Mouse (Mus musculus): ENCODE measurements around the gene Lclat1. TPM values are rescaled to one million over a fixed set of nuclear protein-coding genes. Genes with fewer than 3 reads are reported as not detected.

The Lclat1 gene
- total and polyA plus RNA-seq, 3 experiments, result 6.3 to 9.6 (median 7.0) TPM

- H3K79me2 ChIP-seq (replicated peaks; ENCODE audit: control insufficient read depth, extremely low read depth, insufficient read depth, poor library complexity, severe bottlenecking), result no peaks in the 10 kb centered on the region
- H3K27ac ChIP-seq (ENCODE audit: insufficient read depth, low read depth), result no peak overlapping the region
- in situ Hi-C loops (cut with MboI; ENCODE audit: low pct_ligation_motif_present, low pct_unique_long_range_greater_than_20kb, low sequenced_read_pairs), result no loop called here
- H3K9ac ChIP-seq (ENCODE audit: insufficient read depth, low read depth), result no peak overlapping the region
- peaks cover 0 to 7% of the 10 kb centered on the region in 2 experiments for H3K36me3 ChIP-seq (replicated peaks in 1 of 2; ENCODE audit: control insufficient read depth in 1 of 2, insufficient read depth in 1 of 2, low read length in 1 of 2)
- no peaks in the 10 kb centered on the region for H3K9me3 ChIP-seq (replicated peaks; ENCODE audit: low read length)
- TF ChIP-seq USF1 (IDR thresholded peaks at IDR 0.05; ENCODE audit: low read depth, low read length) (no peak), MAZ (IDR thresholded peaks at IDR 0.05; ENCODE audit: low read depth, low read length) (no peak), ZMIZ1 (IDR thresholded peaks at IDR 0.05; ENCODE audit: low read depth, low read length) (no peak), MAFK (IDR thresholded peaks at IDR 0.05; ENCODE audit: insufficient replicate concordance, low read length) (no peak), MXI1 (IDR thresholded peaks at IDR 0.05; ENCODE audit: low read depth, low read length) (no peak), MAX (IDR thresholded peaks at IDR 0.05; ENCODE audit: low read length) (no peak), CTCF (conservative IDR thresholded peaks at IDR 0.05 in 1 of 2, IDR thresholded peaks at IDR 0.05 in 1 of 2; ENCODE audit: low read depth in 2 of 2, low read length in 2 of 2) (no peak), IRF4 (IDR thresholded peaks at IDR 0.05; ENCODE audit: low read depth, low read length) (no peak), JUND (conservative IDR thresholded peaks at IDR 0.05; ENCODE audit: low read depth, low read length) (no peak), HCFC1 (IDR thresholded peaks at IDR 0.05; ENCODE audit: low read depth, low read length) (no peak), RAD21 (IDR thresholded peaks at IDR 0.05; ENCODE audit: low read depth, low read length) (no peak), EP300 (IDR thresholded peaks at IDR 0.05; ENCODE audit: low read length) (no peak), PAX5 (IDR thresholded peaks at IDR 0.05; ENCODE audit: low read length) (no peak), BHLHE40 (IDR thresholded peaks at IDR 0.05; ENCODE audit: low read depth, low read length) (no peak), ZNF384 (IDR thresholded peaks at IDR 0.05; ENCODE audit: low read depth, low read length) (no peak)
- H3K4me1 ChIP-seq (ENCODE audit: control insufficient read depth in 1 of 2, insufficient read depth in 2 of 2), result peaks cover 2 to 20% of the 10 kb centered on the region in 2 experiments; a peak in 3 of 4 replicates
- H3K27me3 ChIP-seq (replicated peaks), result no peaks in the 10 kb centered on the region
- H3K4me3 ChIP-seq (replicated peaks in 1 of 3; ENCODE audit: low read depth in 2 of 3, low read length in 2 of 3, poor library complexity in 1 of 3), result no peak overlapping the region
- DNase-seq (ENCODE audit: extremely low read depth), result no peak
- dilution Hi-C loops (cut with MboI; ENCODE audit: extremely low pct_ligation_motif_present, extremely low pct_unique_long_range_greater_than_20kb, low sequenced_read_pairs), result no loop called here
- no peak overlapping the region for H3K4me2 ChIP-seq (ENCODE audit: insufficient read depth, low read depth, poor library complexity, severe bottlenecking)
Measured at GRCm38 (mm10) chr17:73231337-73231736, 123.6 kb downstream of the Lclat1 start.

GRCm38 (mm10) chr17:73232593-73232992, 124.8 kb downstream of the Lclat1 start:
- Histone ChIP-seq H3K27me3 (replicated peaks) (no peaks in the 10 kb centered on the region), H3K4me2 (ENCODE audit: insufficient read depth, low read depth, poor library complexity, severe bottlenecking) (no peak overlapping the region), H3K27ac (ENCODE audit: insufficient read depth, low read depth) (no peak overlapping the region), H3K79me2 (replicated peaks; ENCODE audit: control insufficient read depth, extremely low read depth, insufficient read depth, poor library complexity, severe bottlenecking) (no peaks in the 10 kb centered on the region), H3K4me3 (replicated peaks in 1 of 3; ENCODE audit: low read depth in 2 of 3, low read length in 2 of 3, poor library complexity in 1 of 3) (no peak overlapping the region), H3K4me1 (ENCODE audit: control insufficient read depth in 1 of 2, insufficient read depth in 2 of 2) (peaks cover 2 to 8% of the 10 kb centered on the region in 2 experiments; a peak in 3 of 4 replicates), H3K9ac (ENCODE audit: insufficient read depth, low read depth) (no peak overlapping the region), H3K36me3 (replicated peaks in 1 of 2; ENCODE audit: control insufficient read depth in 1 of 2, insufficient read depth in 1 of 2, low read length in 1 of 2) (peaks cover 0 to 7% of the 10 kb centered on the region in 2 experiments), H3K9me3 (replicated peaks; ENCODE audit: low read length) (no peaks in the 10 kb centered on the region)
- dilution Hi-C loops (cut with MboI; ENCODE audit: extremely low pct_ligation_motif_present, extremely low pct_unique_long_range_greater_than_20kb, low sequenced_read_pairs), result no loop called here
- in situ Hi-C loops (cut with MboI; ENCODE audit: low pct_ligation_motif_present, low pct_unique_long_range_greater_than_20kb, low sequenced_read_pairs), result no loop called here
- no peak for TF ChIP-seq CHD2 (IDR thresholded peaks at IDR 0.05; ENCODE audit: low read length)
- no peak for TF ChIP-seq ZNF384 (IDR thresholded peaks at IDR 0.05; ENCODE audit: low read depth, low read length)
- no peak for TF ChIP-seq MAZ (IDR thresholded peaks at IDR 0.05; ENCODE audit: low read depth, low read length)
- no peak for TF ChIP-seq NELFE (IDR thresholded peaks at IDR 0.05; ENCODE audit: low read depth, low read length)
- no peak for TF ChIP-seq BHLHE40 (IDR thresholded peaks at IDR 0.05; ENCODE audit: low read depth, low read length)
- no peak for TF ChIP-seq USF2 (conservative IDR thresholded peaks at IDR 0.05; ENCODE audit: low read depth, low read length)
- TF ChIP-seq RCOR1 (conservative IDR thresholded peaks at IDR 0.05; ENCODE audit: low read depth, low read length), result no peak
- no peak for TF ChIP-seq POLR2AphosphoS2 (IDR thresholded peaks at IDR 0.05; ENCODE audit: low read depth, low read length)
- TF ChIP-seq MYC (IDR thresholded peaks at IDR 0.05; ENCODE audit: low read depth, low read length), result no peak
- DNase-seq (ENCODE audit: extremely low read depth), result no peak

Data from CH12.LX (cell line).